Mouse (Mus musculus): ENCODE measurements around the gene Adgrg4. TPM values are rescaled to one million over a fixed set of nuclear protein-coding genes. Genes with fewer than 3 reads are reported as not detected.
A peak's percentile ranks its signal among the peaks of the same experiment; 100 is the strongest.

Adgrg4 gene
- polyA plus RNA-seq (2015; fragmentation: Nextera tagmentation; extraction: Ambion mirVana), result not detected in 2 replicates

- no peaks in the 10 kb centered on the region for H3K9me3 ChIP-seq (replicated peaks)
- H3K27ac ChIP-seq (replicated peaks), result no peak within 1 kb of the TSS
- H3K4me1 ChIP-seq, result no peaks in the 10 kb centered on the region
- WGBS, result 61% methylated on average over 2 of the region's 2 CpGs
- no peak for ATAC-seq (ENCODE audit: low FRiP score)
- no peak within 1 kb of the TSS for H3K4me2 ChIP-seq
- H3K36me3 ChIP-seq, result no peaks in the 10 kb centered on the region
- no peaks in the 10 kb centered on the region for H3K27me3 ChIP-seq (replicated peaks)
- no peak within 1 kb of the TSS for H3K4me3 ChIP-seq (replicated peaks)
- no peak within 1 kb of the TSS for H3K9ac ChIP-seq (replicated peaks)
These were observed at the start of gene Adgrg4 for GRCm38 (mm10) chrX:56869863-56870262. Gene Adgrg4, plus strand, starts transcription at chrX:56870163.

- no peaks in the 10 kb centered on the region for H3K27me3 ChIP-seq (replicated peaks)
- no peaks in the 10 kb centered on the region for H3K9me3 ChIP-seq (replicated peaks)
- no peaks in the 10 kb centered on the region for H3K36me3 ChIP-seq
- no peaks in the 10 kb centered on the region; the same call in 1 of the 2 replicates for H3K4me1 ChIP-seq
- no peak within 1 kb of the TSS for H3K9ac ChIP-seq (replicated peaks)
- peak within 1 kb of the TSS; percentile 40 for H3K4me3 ChIP-seq (replicated peaks)
- ATAC-seq (ENCODE audit: low FRiP score), result peak; percentile 45; the same call in 1 of the 2 replicates
- H3K27ac ChIP-seq (replicated peaks), result no peak within 1 kb of the TSS
- peak within 1 kb of the TSS; percentile 68 for H3K4me2 ChIP-seq
- 16% methylated on average over 35 of the region's 35 CpGs for WGBS
These were observed 48.0 kb upstream of the Adgrg4 start, which contains the start of gene Map7d3 for GRCm38 (mm10) chrX:56821765-56822603. Gene Map7d3, minus strand, starts transcription at chrX:56822326.

DNA sequence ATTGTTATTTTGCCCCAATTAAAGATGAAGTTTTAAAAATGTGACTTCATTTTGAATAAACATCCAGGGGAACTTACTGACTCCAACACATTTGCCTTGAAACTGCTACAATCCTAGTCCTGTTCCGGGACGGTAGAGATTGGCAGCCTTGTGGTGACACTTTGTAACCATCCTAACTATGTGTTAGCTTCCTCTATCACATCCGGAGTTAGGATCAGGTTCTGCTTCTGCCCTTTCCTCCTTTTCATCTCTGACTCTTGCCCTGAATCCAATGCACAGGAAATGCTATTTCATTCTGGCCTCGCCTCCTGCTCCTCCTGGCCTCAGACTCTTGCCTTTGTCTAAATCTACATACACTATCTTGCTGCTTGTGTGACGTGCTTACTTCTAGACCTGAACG, 42.5 kb upstream of the Adgrg4 start:
- Histone ChIP-seq H3K27ac (replicated peaks) (no peak overlapping the region), H3K9me3 (replicated peaks) (no peaks in the 10 kb centered on the region), H3K4me3 (replicated peaks) (no peak overlapping the region), H3K27me3 (replicated peaks) (no peaks in the 10 kb centered on the region), H3K4me1 (no peaks in the 10 kb centered on the region), H3K9ac (replicated peaks) (no peak overlapping the region), H3K36me3 (no peaks in the 10 kb centered on the region), H3K4me2 (no peak overlapping the region)
- 84% methylated on average over 6 of the region's 6 CpGs for WGBS
- ATAC-seq (ENCODE audit: low FRiP score), result no peak

GRCm38 (mm10) chrX:56835842-56836241, 34.1 kb upstream of the Adgrg4 start:
- no peak for ATAC-seq (ENCODE audit: low FRiP score)
- H3K4me3 ChIP-seq (replicated peaks), result no peak overlapping the region
- no peak overlapping the region for H3K4me2 ChIP-seq
- no peaks in the 10 kb centered on the region for H3K36me3 ChIP-seq
- 89% methylated on average over 6 of the region's 6 CpGs for WGBS
- no peaks in the 10 kb centered on the region for H3K4me1 ChIP-seq
- no peaks in the 10 kb centered on the region for H3K9me3 ChIP-seq (replicated peaks)
- H3K9ac ChIP-seq (replicated peaks), result no peak overlapping the region
- no peaks in the 10 kb centered on the region for H3K27me3 ChIP-seq (replicated peaks)
- no peak overlapping the region for H3K27ac ChIP-seq (replicated peaks)

DNA sequence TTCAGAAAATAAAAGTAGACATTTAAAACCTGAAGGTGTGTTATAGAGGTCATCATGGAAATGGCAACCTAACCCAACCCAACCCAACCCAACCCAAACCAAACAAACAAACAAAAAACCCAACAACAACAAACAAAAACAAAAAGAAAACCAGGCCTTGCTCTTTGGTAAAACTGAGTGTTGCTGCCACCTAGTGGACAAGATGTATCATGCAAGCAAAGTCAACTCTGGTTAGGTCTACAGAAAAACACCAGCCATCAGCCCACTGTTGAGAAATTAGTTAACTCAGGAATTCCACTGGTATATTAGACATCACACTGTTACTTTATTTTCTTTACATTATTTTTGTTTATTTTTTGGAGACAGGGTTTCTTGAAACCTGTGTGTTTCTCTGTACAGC, 30.6 kb upstream of the Adgrg4 start:
- Histone ChIP-seq H3K4me3 (replicated peaks) (no peak overlapping the region), H3K9ac (replicated peaks) (no peak overlapping the region), H3K4me2 (no peak overlapping the region), H3K36me3 (no peaks in the 10 kb centered on the region), H3K4me1 (no peaks in the 10 kb centered on the region), H3K9me3 (replicated peaks) (no peaks in the 10 kb centered on the region), H3K27ac (replicated peaks) (no peak overlapping the region), H3K27me3 (replicated peaks) (no peaks in the 10 kb centered on the region)
- ATAC-seq (ENCODE audit: low FRiP score), result no peak

DNA sequence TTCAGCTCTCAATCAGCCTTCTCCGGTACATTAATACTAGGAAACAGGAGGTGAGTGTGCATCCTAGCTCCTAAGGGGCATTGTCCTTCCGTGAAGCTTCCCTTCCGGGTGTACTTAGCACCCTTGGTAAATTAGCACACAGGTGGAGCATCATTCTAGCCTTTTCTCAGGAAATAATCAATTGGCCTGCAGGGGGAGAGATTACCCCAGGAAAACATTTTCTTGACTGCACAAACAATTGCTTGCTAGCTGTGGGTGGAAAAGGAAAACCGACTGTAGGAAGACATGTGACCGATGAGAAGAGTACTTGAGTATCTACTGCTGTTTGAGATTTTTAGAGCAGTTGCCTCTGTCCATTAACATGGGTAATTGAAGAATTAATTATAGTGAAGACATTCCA, 28.7 kb upstream of the Adgrg4 start:
- Histone ChIP-seq H3K27ac (replicated peaks) (no peak overlapping the region), H3K9me3 (replicated peaks) (no peaks in the 10 kb centered on the region), H3K9ac (replicated peaks) (no peak overlapping the region), H3K4me3 (replicated peaks) (no peak overlapping the region), H3K4me2 (no peak overlapping the region), H3K36me3 (no peaks in the 10 kb centered on the region), H3K27me3 (replicated peaks) (no peaks in the 10 kb centered on the region), H3K4me1 (no peaks in the 10 kb centered on the region)
- ATAC-seq (ENCODE audit: low FRiP score), result no peak
- 62% methylated on average over 5 of the region's 5 CpGs for WGBS

DNA sequence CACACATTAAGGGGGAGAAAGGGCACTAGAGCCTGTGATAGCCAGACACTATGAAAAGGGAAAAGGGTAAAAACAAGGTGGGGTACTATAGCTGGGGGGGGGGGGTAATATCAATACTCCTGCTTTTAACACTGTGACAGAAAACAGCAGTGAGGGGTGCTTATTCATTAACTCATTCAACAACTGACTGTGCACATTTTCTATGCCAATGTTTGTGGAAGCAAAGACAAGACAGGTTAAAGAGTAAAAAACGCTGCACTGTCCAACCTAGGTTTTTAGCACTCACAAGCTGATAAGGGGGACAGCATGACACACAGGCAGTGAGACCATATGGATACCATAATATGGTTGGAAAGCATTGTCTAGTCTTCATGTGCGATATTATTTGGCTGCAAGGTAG, 142.9 kb downstream of the Adgrg4 start:
- no peaks in the 10 kb centered on the region for H3K4me1 ChIP-seq
- no peak overlapping the region for H3K9ac ChIP-seq (replicated peaks)
- H3K36me3 ChIP-seq, result no peaks in the 10 kb centered on the region
- H3K27ac ChIP-seq (replicated peaks), result no peak overlapping the region
- ATAC-seq (ENCODE audit: low FRiP score), result no peak
- H3K4me2 ChIP-seq, result no peak overlapping the region
- 73% methylated on average over 2 of the region's 2 CpGs for WGBS
- no peaks in the 10 kb centered on the region for H3K9me3 ChIP-seq (replicated peaks)
- H3K27me3 ChIP-seq (replicated peaks), result no peaks in the 10 kb centered on the region
- no peak overlapping the region for H3K4me3 ChIP-seq (replicated peaks)

- Histone ChIP-seq H3K27me3 (replicated peaks) (no peaks in the 10 kb centered on the region), H3K9ac (replicated peaks) (no peak within 1 kb of the TSS), H3K36me3 (no peaks in the 10 kb centered on the region), H3K27ac (replicated peaks) (no peak within 1 kb of the TSS), H3K4me2 (no peak within 1 kb of the TSS), H3K9me3 (replicated peaks) (no peaks in the 10 kb centered on the region), H3K4me1 (no peaks in the 10 kb centered on the region), H3K4me3 (replicated peaks) (no peak within 1 kb of the TSS)
- ATAC-seq (ENCODE audit: low FRiP score), result no peak
- WGBS, result 90% methylated on average over 5 of the region's 5 CpGs
These were observed 172.8 kb downstream of the Adgrg4 start, which contains the start of gene Brs3 for GRCm38 (mm10) chrX:57042774-57043173. Gene Brs3, plus strand, starts transcription at chrX:57043074.

- Histone ChIP-seq H3K4me1 (no peaks in the 10 kb centered on the region), H3K9ac (replicated peaks) (no peak overlapping the region), H3K36me3 (no peaks in the 10 kb centered on the region), H3K9me3 (replicated peaks) (no peaks in the 10 kb centered on the region), H3K27me3 (replicated peaks) (no peaks in the 10 kb centered on the region), H3K4me2 (no peak overlapping the region), H3K27ac (replicated peaks) (no peak overlapping the region), H3K4me3 (replicated peaks) (no peak overlapping the region)
- WGBS, result 74% methylated on average over 6 of the region's 6 CpGs
- no peak for ATAC-seq (ENCODE audit: low FRiP score)
These were observed 173.9 kb downstream of the Adgrg4 start for GRCm38 (mm10) chrX:57043869-57044268.

Other genes with a start within 250 kb of the Adgrg4 start
- gene Fhl1, start 138.4 kb upstream of the Adgrg4 start, polyA plus RNA-seq (2015; fragmentation: Nextera tagmentation; extraction: Ambion mirVana), result 189 and 222 TPM in 2 replicates
- 0.52 and 0.63 TPM in 2 replicates for gene Map7d3, start 47.8 kb upstream of the Adgrg4 start, polyA plus RNA-seq (2015; fragmentation: Nextera tagmentation; extraction: Ambion mirVana)
- 0.10 and 0.33 TPM in 2 replicates for gene Brs3, start 172.9 kb downstream of the Adgrg4 start, polyA plus RNA-seq (2015; fragmentation: Nextera tagmentation; extraction: Ambion mirVana)
- 82.3 and 87.1 TPM in 2 replicates for gene Htatsf1, start 183.4 kb downstream of the Adgrg4 start, polyA plus RNA-seq (2015; fragmentation: Nextera tagmentation; extraction: Ambion mirVana)
- not detected in 2 replicates for gene Vgll1, start 217.9 kb downstream of the Adgrg4 start, polyA plus RNA-seq (2015; fragmentation: Nextera tagmentation; extraction: Ambion mirVana)

Measured in neural tube, embryonic 15.5 days (tissue).